Mouse (Mus musculus): ENCODE measurements around the gene Rgp1.

- no peak for TF ChIP-seq CTCF (IDR thresholded peaks at IDR 0.05; ENCODE audit: borderline replicate concordance, control insufficient read depth, extremely low read depth, insufficient read depth, low read length, poor library complexity)
- no peak for TF ChIP-seq POLR2A (IDR thresholded peaks at IDR 0.05; ENCODE audit: control insufficient read depth, extremely low read depth, insufficient read depth, low read length, poor library complexity)
Measured at GRCm38 (mm10) chr4:43558631-43559356, 19.7 kb upstream of the Rgp1 start.
